Mouse (Mus musculus) bone marrow, adult 2 months (tissue): ENCODE data around the gene Ampd1.

ENCODE experiments used
- CTCF ChIP-seq: fragments of 200-500 bp; IDR thresholded peaks from 2 replicates; pipeline ENCODE4 v1.5.1; 2011; ENCODE audit warnings: low read length, control low read depth; ENCODE audit not compliant: control insufficient read depth, insufficient read depth
- POLR2A ChIP-seq: fragments of 200-500 bp; IDR thresholded peaks from 2 replicates; pipeline ENCODE4 v1.6.1; 2011; ENCODE audit warnings: low read depth, mild to moderate bottlenecking, control low read depth, low read length, borderline replicate concordance; ENCODE audit not compliant: control insufficient read depth

DNA sequence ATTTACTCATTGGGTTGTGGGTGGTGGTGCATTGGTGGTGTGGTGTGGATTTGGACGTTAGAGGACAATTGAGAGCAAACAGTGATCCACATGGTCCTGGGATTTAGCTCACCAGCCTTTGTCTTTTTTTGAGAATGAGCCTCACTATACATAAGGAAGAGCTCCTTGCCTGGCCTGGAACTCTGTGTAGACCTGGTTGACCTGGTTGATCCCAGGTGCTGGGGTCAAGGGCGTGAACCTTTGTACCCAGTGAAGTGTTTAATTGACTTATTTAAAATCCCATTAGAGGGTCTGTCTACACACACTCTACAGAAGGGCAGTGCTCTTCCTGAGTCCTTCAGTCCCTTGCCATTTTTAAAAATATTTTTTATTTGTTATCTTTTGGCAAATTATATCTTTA, 71.5 kb downstream of the Ampd1 start:
- TF ChIP-seq CTCF: no peak
- no peak for TF ChIP-seq POLR2A
